Mouse (Mus musculus) bone marrow macrophage, adult 2 months (primary cell): ENCODE measurements around the gene Pisd.

Experiments
- CTCF ChIP-seq: IDR thresholded peaks from 2 replicates; pipeline ENCODE4 v1.5.1; 2012; ENCODE audit warnings: low read depth, mild to moderate bottlenecking, low read length, moderate library complexity
- POLR2A ChIP-seq: IDR thresholded peaks from 2 replicates; pipeline ENCODE4 v1.6.1; 2012; ENCODE audit warnings: mild to moderate bottlenecking, low read depth, low read length, borderline replicate concordance

- TF ChIP-seq CTCF, result no peak
- TF ChIP-seq POLR2A, result no peak
Observed at GRCm38 (mm10) chr5:32697208-32697867, 88.1 kb downstream of the Pisd start.
